Mouse (Mus musculus): ENCODE results near the gene Atg13. TPM values are rescaled to one million over a fixed set of nuclear protein-coding genes. Genes with fewer than 3 reads are reported as not detected.

The Atg13 gene
- total and polyA plus RNA-seq, 3 experiments = 5.8 to 20.7 (median 8.5) TPM

- Histone ChIP-seq H3K27ac (ENCODE audit: insufficient read depth, low read depth) (no peak overlapping the region), H3K9ac (ENCODE audit: insufficient read depth, low read depth) (no peak overlapping the region), H3K36me3 (replicated peaks in 1 of 2; ENCODE audit: control insufficient read depth in 1 of 2, insufficient read depth in 1 of 2, low read length in 1 of 2) (peaks cover 0 to 2% of the 10 kb centered on the region in 2 experiments), H3K27me3 (replicated peaks) (no peaks in the 10 kb centered on the region), H3K79me2 (replicated peaks; ENCODE audit: control insufficient read depth, extremely low read depth, insufficient read depth, poor library complexity, severe bottlenecking) (no peaks in the 10 kb centered on the region), H3K9me3 (replicated peaks; ENCODE audit: low read length) (no peaks in the 10 kb centered on the region), H3K4me1 (ENCODE audit: control insufficient read depth in 1 of 2, insufficient read depth in 2 of 2) (peaks cover 7 to 22% of the 10 kb centered on the region in 2 experiments; a peak in 3 of 4 replicates), H3K4me2 (ENCODE audit: insufficient read depth, low read depth, poor library complexity, severe bottlenecking) (no peak overlapping the region), H3K4me3 (replicated peaks in 1 of 3; ENCODE audit: low read depth in 2 of 3, low read length in 2 of 3, poor library complexity in 1 of 3) (no peak overlapping the region)
- dilution Hi-C loops (cut with MboI; ENCODE audit: extremely low pct_ligation_motif_present, extremely low pct_unique_long_range_greater_than_20kb, low sequenced_read_pairs) (no loop called here), in situ Hi-C loops (cut with MboI; ENCODE audit: low pct_ligation_motif_present, low pct_unique_long_range_greater_than_20kb, low sequenced_read_pairs) (no loop called here)
- TF ChIP-seq ELF1 (IDR thresholded peaks at IDR 0.05; ENCODE audit: low read depth, low read length) (no peak), POLR2AphosphoS2 (IDR thresholded peaks at IDR 0.05; ENCODE audit: low read depth, low read length) (no peak)
- DNase-seq (ENCODE audit: extremely low read depth) = no peak
Observed at GRCm38 (mm10) chr2:91636727-91637338, 73.5 kb downstream of the Atg13 start.

- Histone ChIP-seq H3K79me2 (replicated peaks; ENCODE audit: control insufficient read depth, extremely low read depth, insufficient read depth, poor library complexity, severe bottlenecking) (no peaks in the 10 kb centered on the region), H3K27me3 (replicated peaks) (no peaks in the 10 kb centered on the region), H3K9ac (ENCODE audit: insufficient read depth, low read depth) (no peak within 1 kb of the TSS), H3K9me3 (replicated peaks; ENCODE audit: low read length) (no peaks in the 10 kb centered on the region), H3K4me2 (ENCODE audit: insufficient read depth, low read depth, poor library complexity, severe bottlenecking) (no peak within 1 kb of the TSS), H3K4me3 (replicated peaks in 1 of 3; ENCODE audit: low read depth in 2 of 3, low read length in 2 of 3, poor library complexity in 1 of 3) (no peak within 1 kb of the TSS), H3K27ac (ENCODE audit: insufficient read depth, low read depth) (no peak within 1 kb of the TSS), H3K4me1 (ENCODE audit: control insufficient read depth in 1 of 2, insufficient read depth in 2 of 2) (peaks cover 7 to 22% of the 10 kb centered on the region in 2 experiments; a peak in 3 of 4 replicates), H3K36me3 (replicated peaks in 1 of 2; ENCODE audit: control insufficient read depth in 1 of 2, insufficient read depth in 1 of 2, low read length in 1 of 2) (no peaks in the 10 kb centered on the region)
- DNase-seq (ENCODE audit: extremely low read depth) = no peak
- in situ Hi-C loops (cut with MboI; ENCODE audit: low pct_ligation_motif_present, low pct_unique_long_range_greater_than_20kb, low sequenced_read_pairs) (no loop called here), dilution Hi-C loops (cut with MboI; ENCODE audit: extremely low pct_ligation_motif_present, extremely low pct_unique_long_range_greater_than_20kb, low sequenced_read_pairs) (no loop called here)
- TF ChIP-seq MAFK (IDR thresholded peaks at IDR 0.05; ENCODE audit: insufficient replicate concordance, low read length) (no peak), PAX5 (IDR thresholded peaks at IDR 0.05; ENCODE audit: low read length) (no peak), ZNF384 (IDR thresholded peaks at IDR 0.05; ENCODE audit: low read depth, low read length) (no peak), MXI1 (IDR thresholded peaks at IDR 0.05; ENCODE audit: low read depth, low read length) (no peak), CHD1 (IDR thresholded peaks at IDR 0.05; ENCODE audit: low read depth, low read length) (no peak), MEF2A (IDR thresholded peaks at IDR 0.05; ENCODE audit: borderline replicate concordance, low read depth, low read length) (no peak), JUN (IDR thresholded peaks at IDR 0.05; ENCODE audit: insufficient read depth, low read depth, low read length) (no peak), ELF1 (IDR thresholded peaks at IDR 0.05; ENCODE audit: low read depth, low read length) (no peak), UBTF (IDR thresholded peaks at IDR 0.05; ENCODE audit: low read depth, low read length) (no peak), MAX (IDR thresholded peaks at IDR 0.05; ENCODE audit: low read length) (no peak), ETS1 (conservative IDR thresholded peaks at IDR 0.05; ENCODE audit: low read depth, low read length) (no peak), RAD21 (IDR thresholded peaks at IDR 0.05; ENCODE audit: low read depth, low read length) (no peak), POLR2AphosphoS2 (IDR thresholded peaks at IDR 0.05; ENCODE audit: low read depth, low read length) (no peak), BHLHE40 (IDR thresholded peaks at IDR 0.05; ENCODE audit: low read depth, low read length) (no peak), SMC3 (IDR thresholded peaks at IDR 0.05; ENCODE audit: low read depth, low read length) (no peak), NELFE (IDR thresholded peaks at IDR 0.05; ENCODE audit: low read depth, low read length) (no peak), JUND (conservative IDR thresholded peaks at IDR 0.05; ENCODE audit: low read depth, low read length) (no peak), TCF12 (IDR thresholded peaks at IDR 0.05; ENCODE audit: low read depth, low read length) (no peak), CHD2 (IDR thresholded peaks at IDR 0.05; ENCODE audit: low read length) (no peak), MAZ (IDR thresholded peaks at IDR 0.05; ENCODE audit: low read depth, low read length) (no peak)
Observed at GRCm38 (mm10) chr2:91636229-91636628, 74.1 kb downstream of the Atg13 start, which contains the start of gene F2. Gene F2, minus strand, starts transcription at chr2:91636414.
